Mouse (Mus musculus) A20 (cell line): Measurements from ENCODE around the gene Gm12169.
"Not testable (repeated sequence)": the region's sequence is repeated elsewhere in the genome, so short reads cannot be mapped to it uniquely, and the experiment has no call there.

ENCODE experiments used
- DNase-seq: peaks from one replicate; pipeline ENCODE4 v3.0.0-alpha.2; 2011; ENCODE audit warnings: low read depth, low spot score

The Gm12169 gene

GRCm38 (mm10) chr11:46523912-46524311 lies at the start of gene Gm12169:
Gene Gm12169 (plus strand): TSS chr11:46524212.
- DNase-seq = no peak

GRCm38 (mm10) chr11:46474220-46474619 lies 49.8 kb upstream of the Gm12169 start:
- DNase-seq = no peak

- DNase-seq = no peak
Measured at GRCm38 (mm10) chr11:46479311-46479710, 44.7 kb upstream of the Gm12169 start.

- no peak for DNase-seq
Measured at GRCm38 (mm10) chr11:46480517-46480916, 43.5 kb upstream of the Gm12169 start.

- peak; percentile 28 for DNase-seq
Measured at GRCm38 (mm10) chr11:46488231-46488630, 35.8 kb upstream of the Gm12169 start.

- DNase-seq = no peak
Measured at GRCm38 (mm10) chr11:46488650-46489049, 35.4 kb upstream of the Gm12169 start.

GRCm38 (mm10) chr11:46507146-46507545 lies 16.9 kb upstream of the Gm12169 start:
- no peak for DNase-seq

GRCm38 (mm10) chr11:46509900-46510299 lies 14.1 kb upstream of the Gm12169 start:
- DNase-seq = no peak

- DNase-seq = not testable (repeated sequence)
Measured at GRCm38 (mm10) chr11:46521341-46521740, 2.7 kb upstream of the Gm12169 start.

- DNase-seq = peak; percentile 47
Measured at GRCm38 (mm10) chr11:46522719-46523118, 1.3 kb upstream of the Gm12169 start.

- peak; percentile 74 for DNase-seq
Measured at GRCm38 (mm10) chr11:46530149-46530548, 6.1 kb downstream of the Gm12169 start.

GRCm38 (mm10) chr11:46536978-46537377 lies 13.0 kb downstream of the Gm12169 start:
- DNase-seq = no peak

- no peak for DNase-seq
Measured at GRCm38 (mm10) chr11:46543530-46543929, 19.5 kb downstream of the Gm12169 start.

- DNase-seq = no peak
Measured at GRCm38 (mm10) chr11:46549721-46550120, 25.7 kb downstream of the Gm12169 start.

- DNase-seq = no peak
Measured at GRCm38 (mm10) chr11:46552741-46553140, 28.7 kb downstream of the Gm12169 start.

GRCm38 (mm10) chr11:46561096-46561495 lies 37.1 kb downstream of the Gm12169 start:
- DNase-seq = no peak

GRCm38 (mm10) chr11:46564671-46565070 lies 40.7 kb downstream of the Gm12169 start:
- no peak for DNase-seq

- DNase-seq = no peak
Measured at GRCm38 (mm10) chr11:46565967-46566366, 42.0 kb downstream of the Gm12169 start.

GRCm38 (mm10) chr11:46569107-46569506 lies 45.1 kb downstream of the Gm12169 start:
- DNase-seq = no peak

GRCm38 (mm10) chr11:46571327-46571726 lies 47.3 kb downstream of the Gm12169 start, which contains the start of gene BC053393:
Gene BC053393 (plus strand): TSS chr11:46571536.
- DNase-seq = no peak

- DNase-seq = no peak
Measured at GRCm38 (mm10) chr11:46578771-46579281, 54.8 kb downstream of the Gm12169 start.

GRCm38 (mm10) chr11:46580428-46580827 lies 56.4 kb downstream of the Gm12169 start:
- no peak for DNase-seq

- DNase-seq = no peak
Measured at GRCm38 (mm10) chr11:46582741-46583140, 58.7 kb downstream of the Gm12169 start.
